ENCODE assay signal across 19 mouse cellular contexts in genomic region chr8:10419726-10420125, GRCm38 (mm10).
DNase-seq lines count a peak whose midpoint lies in the region; ATAC-seq and TF ChIP-seq lines count a peak whose summit lies in the region.
"Had no signal": no experiment of that assay in that cellular context is flagged by ENCODE, and none has a peak within 500 bp of the region (broad histone marks: within the 10 kb centered on the region; RNA-seq: fewer than 3 reads in every experiment).

No protein-coding gene starts in this region.

- H3K9me3 ChIP-seq in forebrain, embryonic 15.5 days, result no peaks in the 10 kb centered on the region
- H3K9me3 ChIP-seq in forebrain, embryonic 11.5 days (ENCODE audit: control insufficient read depth, low read length), result no peaks in the 10 kb centered on the region
- H3K9me3 ChIP-seq: embryonic facial prominence, embryonic 15.5 days had no signal

- no peak for TF ChIP-seq CTCF in heart, adult 2 months (IDR thresholded peaks at IDR 0.05)

- H3K4me1 ChIP-seq in forebrain, embryonic 15.5 days, result peaks cover 19% of the 10 kb centered on the region
- peaks cover 2% of the 10 kb centered on the region; the same call in 1 of the 2 replicates for H3K4me1 ChIP-seq in forebrain, embryonic 11.5 days (replicated peaks; ENCODE audit: control insufficient read depth, insufficient read depth, low read length)
- no peaks in the 10 kb centered on the region for H3K4me1 ChIP-seq in heart, adult 2 months (ENCODE audit: control insufficient read depth, insufficient read depth, low read length)
- H3K4me1 ChIP-seq: embryonic facial prominence, embryonic 15.5 days had no signal

- WGBS in forebrain, embryonic 15.5 days, result 75% methylated on average over 4 of the region's 4 CpGs
- 71% methylated on average over 4 of the region's 4 CpGs for WGBS in forebrain, embryonic 11.5 days
- WGBS in heart, adult 2 months, result 75% methylated on average over 4 of the region's 4 CpGs

- no peaks in the 10 kb centered on the region for H3K27me3 ChIP-seq in forebrain, embryonic 15.5 days
- H3K27me3 ChIP-seq in forebrain, embryonic 11.5 days (ENCODE audit: control insufficient read depth, insufficient read depth, low read length), result no peaks in the 10 kb centered on the region
- H3K27me3 ChIP-seq in heart, adult 2 months (ENCODE audit: control insufficient read depth, insufficient read depth, low read length), result no peaks in the 10 kb centered on the region
- H3K27me3 ChIP-seq: embryonic facial prominence, embryonic 13.5 days; embryonic facial prominence, embryonic 15.5 days had no signal

- intact Hi-C loops in heart, adult 2 months (cut with DNase I), result no loop called here

- H3K79me2 ChIP-seq in heart, adult 2 months (replicated peaks; ENCODE audit: control insufficient read depth, insufficient read depth, low read length), result no peaks in the 10 kb centered on the region

- H3K4me3 ChIP-seq in forebrain, embryonic 15.5 days, result no peak overlapping the region
- no peak overlapping the region for H3K4me3 ChIP-seq in forebrain, embryonic 11.5 days (ENCODE audit: low read depth, low read length)
- no peak overlapping the region for H3K4me3 ChIP-seq in heart, adult 2 months
- H3K4me3 ChIP-seq: embryonic facial prominence, embryonic 13.5 days; embryonic facial prominence, embryonic 15.5 days; erythroblast, embryonic 14.5 days had no signal

- H3K36me3 ChIP-seq in forebrain, embryonic 15.5 days, result no peaks in the 10 kb centered on the region
- no peaks in the 10 kb centered on the region for H3K36me3 ChIP-seq in forebrain, embryonic 11.5 days (ENCODE audit: control insufficient read depth, insufficient read depth, low read length)
- no peaks in the 10 kb centered on the region for H3K36me3 ChIP-seq in heart, adult 2 months (ENCODE audit: control insufficient read depth, insufficient read depth, low read length)
- H3K36me3 ChIP-seq: embryonic facial prominence, embryonic 13.5 days; embryonic facial prominence, embryonic 15.5 days had no signal

- H3K4me2 ChIP-seq in forebrain, embryonic 15.5 days (replicated peaks), result no peak overlapping the region
- H3K4me2 ChIP-seq in forebrain, embryonic 11.5 days (ENCODE audit: low read depth, low read length, severe bottlenecking), result no peak overlapping the region
- H3K4me2 ChIP-seq: embryonic facial prominence, embryonic 13.5 days; embryonic facial prominence, embryonic 15.5 days had no signal

- TF ChIP-seq EP300 in heart, adult 2 months (IDR thresholded peaks at IDR 0.05; ENCODE audit: insufficient read depth, low read depth, low read length), result no peak

- peak overlapping the region; percentile 80 for H3K27ac ChIP-seq in forebrain, embryonic 15.5 days (replicated peaks)
- H3K27ac ChIP-seq in forebrain, embryonic 11.5 days (ENCODE audit: low read depth, low read length), result no peak overlapping the region
- no peak overlapping the region for H3K27ac ChIP-seq in heart, adult 2 months
- H3K27ac ChIP-seq: embryonic facial prominence, embryonic 13.5 days; embryonic facial prominence, embryonic 15.5 days had no signal

- no peak overlapping the region for H3K9ac ChIP-seq in forebrain, embryonic 15.5 days (replicated peaks)
- no peak overlapping the region for H3K9ac ChIP-seq in forebrain, embryonic 11.5 days (ENCODE audit: low read length)
- H3K9ac ChIP-seq in heart, adult 2 months (ENCODE audit: low read depth, low read length), result no peak overlapping the region
- H3K9ac ChIP-seq: embryonic facial prominence, embryonic 13.5 days; embryonic facial prominence, embryonic 15.5 days had no signal

- no peak for DNase-seq in forebrain, embryonic 11.5 days (ENCODE audit: low spot score)
- DNase-seq in heart, adult 11 months, result peak; percentile 70
- DNase-seq in heart, adult 2 months, result no peak
- DNase-seq in testis, postnatal 10 days (ENCODE audit: low spot score), result peak; percentile 22
- DNase-seq in testis, postnatal 14 days (ENCODE audit: low spot score), result no peak
- DNase-seq: adrenal gland, adult 2 months; adrenal gland, postnatal 10 days; adrenal gland, postnatal 25 days; cerebellum, adult 11 months; cerebellum, adult 18-20 months; cerebellum, adult 8-10 months; cerebellum, adult 9-11 months; cerebellum, postnatal 14 days; cerebellum, postnatal 36 days; embryo, embryonic 11 days had no signal

- TF ChIP-seq POLR2A in heart, adult 2 months (IDR thresholded peaks at IDR 0.05; ENCODE audit: insufficient read depth, low read depth, low read length), result no peak

- ATAC-seq in forebrain, embryonic 15.5 days (replicated peaks), result no peak
- ATAC-seq in forebrain, embryonic 11.5 days (replicated peaks; ENCODE audit: low FRiP score), result no peak

Comparison
In these comparisons a context has a peak if more than half of its experiments do, and no peak if none do; other contexts are left out.
1. DNase-seq: peak in heart, adult 11 months (single experiment) and testis, postnatal 10 days (single experiment); none in forebrain, embryonic 11.5 days (single experiment), heart, adult 2 months (0 of 2) and testis, postnatal 14 days (single experiment).